Mouse (Mus musculus) layer of hippocampus, postnatal 25 days (tissue): ENCODE results near the gene Ddi2. TPM values are rescaled to one million over a fixed set of nuclear protein-coding genes. Genes with fewer than 3 reads are reported as not detected.

Source experiments
- DNase-seq, 2 experiments: peaks; one replicate each; pipeline ENCODE4 v3.0.0; 2022; ENCODE audit warnings: mixed read lengths in 2 of 2, low spot score in 1 of 2; ENCODE audit errors: extremely low spot score in 1 of 2
- total RNA-seq, 2 experiments: library from RNA; stranded (reverse); gene quantifications; 2 replicates each; pipeline ENCODE4 v1.2.3; 2021

The Ddi2 gene
- total RNA-seq, 2 experiments from 2014 or later: 39.7 TPM

DNA sequence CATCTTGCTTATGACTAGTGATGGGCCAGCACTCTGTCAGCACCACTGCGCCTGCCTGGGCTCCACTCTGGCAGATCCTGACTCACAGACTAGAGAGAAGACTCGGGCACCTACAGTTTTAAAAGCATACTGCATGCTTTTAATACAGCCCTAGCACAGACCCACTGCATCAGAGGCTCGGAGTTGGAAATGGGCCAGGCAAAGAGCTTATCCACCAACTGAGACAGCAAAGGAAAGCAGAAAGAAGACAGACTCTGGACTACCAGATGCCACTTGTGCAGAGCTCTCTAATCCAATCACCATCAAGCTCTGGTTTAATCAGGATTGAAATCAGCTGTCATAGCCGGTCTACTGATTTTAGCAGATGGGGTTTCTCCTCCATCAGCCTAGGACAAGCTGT is 17.9 kb downstream of the Ddi2 start:
- DNase-seq: peak; percentile 44 to 61

DNA sequence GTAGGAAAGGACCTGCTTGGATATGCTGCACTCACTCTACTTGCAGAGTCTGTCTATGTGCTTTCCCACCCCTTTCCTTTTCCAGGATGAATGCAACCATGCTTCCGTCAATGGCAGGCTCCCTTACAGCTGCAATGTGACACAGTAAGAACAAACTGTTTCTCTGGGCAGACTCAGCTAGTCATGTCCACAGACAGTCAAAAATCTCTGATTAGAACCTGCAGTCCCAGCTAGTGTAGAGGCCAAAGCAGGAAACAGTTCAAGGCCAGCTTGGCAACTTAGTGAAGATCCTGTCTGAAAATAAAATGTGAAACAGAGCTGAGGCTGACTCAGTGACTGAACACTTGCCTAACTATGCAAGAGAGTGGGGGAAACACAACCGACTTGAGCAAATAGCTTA is 18.6 kb downstream of the Ddi2 start:
- no peak for DNase-seq

DNA sequence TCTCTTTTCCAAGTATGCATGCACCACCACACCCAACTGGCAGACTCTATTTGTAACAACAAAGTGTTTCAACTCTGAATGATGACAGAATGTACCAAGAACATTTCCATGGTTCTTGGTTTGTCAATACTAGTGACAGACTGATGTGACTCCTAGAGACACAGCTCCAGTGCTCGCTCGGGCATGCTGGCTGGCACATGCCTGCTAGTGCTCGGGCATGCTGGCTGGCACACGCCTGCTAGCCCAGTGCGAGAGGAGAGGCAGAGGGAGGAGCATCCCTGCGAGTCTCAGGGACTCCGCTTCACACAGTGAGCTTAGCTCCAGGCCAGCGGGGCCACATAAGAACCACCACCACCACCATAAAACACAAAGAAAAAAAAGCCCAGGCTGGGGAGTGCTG is 28.5 kb downstream of the Ddi2 start:
- DNase-seq: no peak

DNA sequence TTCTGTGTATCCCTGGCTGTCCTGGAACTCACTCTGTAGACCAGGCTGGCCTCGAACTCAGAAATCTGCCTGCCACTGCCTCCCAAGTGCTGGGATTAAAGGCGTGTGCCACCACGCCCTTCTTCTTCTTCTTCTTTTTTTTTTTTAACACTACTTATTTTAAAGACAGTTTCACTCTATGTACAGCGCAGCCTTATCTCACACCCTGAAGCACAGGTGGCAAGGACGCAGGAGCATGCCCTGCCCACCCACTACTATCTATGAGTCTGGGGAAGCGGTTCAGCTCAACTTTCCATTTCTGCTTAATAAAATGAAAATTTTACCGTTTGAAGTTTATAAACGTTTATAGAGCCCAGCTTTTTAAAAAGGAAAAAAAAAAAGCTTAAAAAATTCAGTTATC is 34.7 kb downstream of the Ddi2 start:
- DNase-seq: no peak

DNA sequence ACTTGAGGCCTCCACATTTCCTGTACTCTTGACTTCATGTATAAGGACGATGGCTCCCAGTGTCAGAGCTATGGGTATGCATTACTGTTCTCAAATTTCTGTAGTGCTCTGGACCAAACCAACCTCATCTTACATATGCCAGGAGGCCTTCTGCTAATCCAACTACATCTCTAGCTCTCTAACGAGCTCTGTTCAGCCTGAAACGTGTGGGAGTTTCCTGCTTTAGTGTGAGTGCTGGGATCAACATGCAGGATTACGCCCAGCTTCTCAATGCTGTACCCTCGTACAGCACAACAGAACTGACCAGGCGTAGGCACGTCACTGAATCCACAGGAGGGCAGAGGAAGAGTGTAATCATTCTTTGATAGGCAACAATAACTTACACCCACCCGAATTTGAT is 36.7 kb downstream of the Ddi2 start:
- DNase-seq: no peak

DNA sequence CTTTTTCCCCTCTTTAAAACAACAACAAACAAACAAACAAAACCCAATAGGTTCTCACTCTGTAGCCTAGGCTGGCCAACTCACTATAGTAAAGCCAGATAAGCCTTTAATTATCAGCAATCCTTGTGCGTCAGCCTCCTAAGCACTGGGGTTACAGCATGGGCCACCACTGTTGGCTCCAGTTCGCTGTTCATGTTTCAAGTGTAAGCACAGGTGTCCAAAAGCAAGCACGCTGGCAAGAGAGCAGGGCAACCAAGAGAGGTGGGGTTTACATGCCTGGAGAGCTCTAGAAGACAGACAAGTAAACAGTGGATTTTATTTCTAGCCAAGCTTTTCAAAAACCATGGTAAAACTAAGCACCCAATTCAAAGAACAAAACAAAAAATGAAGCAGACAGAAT is 37.1 kb downstream of the Ddi2 start:
- DNase-seq: no peak

DNA sequence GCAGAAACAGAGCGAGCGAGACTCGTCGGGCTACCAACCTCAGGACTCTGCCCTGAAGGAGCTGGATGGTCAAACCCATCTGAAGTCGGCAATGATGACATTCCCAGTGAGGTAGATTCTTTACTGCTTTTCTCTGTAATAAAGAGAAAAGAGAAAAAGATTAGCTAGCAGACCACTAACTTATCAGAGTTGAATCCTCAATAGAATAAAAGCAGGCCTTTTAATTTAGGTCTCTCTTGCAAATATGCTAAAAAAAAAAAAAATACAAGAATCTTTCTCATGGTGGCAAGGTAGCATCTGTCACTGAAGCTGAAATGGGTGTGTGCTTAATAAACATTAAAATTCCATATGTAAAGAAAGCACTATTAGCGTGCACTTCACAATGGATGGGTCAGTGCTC is 37.7 kb downstream of the Ddi2 start, which contains the start of gene Rsc1a1:
Gene Rsc1a1 (minus strand): TSS at position 101 of the 400 bp plus-strand sequence.
- no peak for DNase-seq

DNA sequence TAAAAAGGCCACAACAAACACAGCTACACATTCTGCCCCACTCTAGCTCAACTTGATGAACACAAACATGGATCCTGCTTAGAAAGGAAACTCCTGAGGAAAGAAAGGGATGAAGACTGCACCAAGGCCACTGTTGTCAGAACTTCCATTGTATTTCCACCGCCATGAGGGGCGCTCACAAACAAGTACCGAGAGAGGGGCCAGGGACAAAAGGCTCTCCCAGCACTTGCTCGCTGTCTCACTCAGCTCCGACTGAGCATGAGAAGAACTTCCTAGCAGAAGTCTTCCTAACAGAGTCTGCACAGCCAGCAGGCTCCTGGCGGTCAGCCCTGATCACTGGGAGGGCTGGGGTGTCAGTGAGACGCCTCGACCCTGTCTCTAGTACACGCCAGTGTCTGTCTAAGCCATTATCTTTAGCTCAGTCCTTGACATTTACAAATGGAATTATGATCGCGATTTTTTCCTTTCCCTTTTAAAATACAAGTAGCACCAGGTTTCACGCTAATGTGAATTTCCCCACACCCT is 40.5 kb downstream of the Ddi2 start:
- no peak for DNase-seq

DNA sequence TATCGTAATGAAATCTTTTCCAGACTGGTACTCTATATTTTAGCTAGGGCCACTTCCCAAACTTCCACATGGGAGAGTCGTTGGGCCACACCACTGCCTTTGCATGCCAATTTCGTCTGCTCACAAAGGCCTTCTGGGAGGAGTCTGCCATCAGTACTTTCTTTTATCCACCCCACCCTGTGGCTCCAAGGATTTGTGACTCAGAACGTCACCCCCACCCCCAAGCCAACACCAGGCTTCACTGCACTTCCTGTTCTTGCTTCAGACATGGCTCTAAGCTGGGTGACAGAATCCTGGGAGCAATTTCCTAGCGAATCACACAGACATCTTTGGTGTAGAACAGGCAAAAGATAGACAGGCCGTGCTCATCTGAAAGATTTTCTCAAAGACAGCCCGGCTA is 41.5 kb downstream of the Ddi2 start:
- no peak for DNase-seq

DNA sequence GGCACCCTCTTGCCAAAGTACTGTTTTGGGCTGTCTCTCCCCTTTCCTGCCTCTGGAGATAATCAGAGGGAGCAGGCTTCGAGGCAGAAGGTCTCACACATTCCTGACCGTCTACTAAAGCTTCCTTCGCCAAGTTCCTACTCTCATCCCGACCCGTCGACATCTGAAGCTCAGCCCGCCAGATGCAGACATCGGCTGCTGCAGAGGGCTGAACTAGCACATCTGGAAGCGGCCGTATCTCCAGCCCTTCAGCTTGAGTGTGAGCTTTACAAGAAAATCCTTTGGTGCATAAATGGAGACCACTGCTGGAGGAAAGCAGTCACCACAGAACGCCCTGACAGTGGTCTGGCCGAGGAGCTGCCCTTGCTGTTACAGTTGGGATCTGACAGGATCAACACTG is 42.3 kb downstream of the Ddi2 start:
- DNase-seq: no peak

DNA sequence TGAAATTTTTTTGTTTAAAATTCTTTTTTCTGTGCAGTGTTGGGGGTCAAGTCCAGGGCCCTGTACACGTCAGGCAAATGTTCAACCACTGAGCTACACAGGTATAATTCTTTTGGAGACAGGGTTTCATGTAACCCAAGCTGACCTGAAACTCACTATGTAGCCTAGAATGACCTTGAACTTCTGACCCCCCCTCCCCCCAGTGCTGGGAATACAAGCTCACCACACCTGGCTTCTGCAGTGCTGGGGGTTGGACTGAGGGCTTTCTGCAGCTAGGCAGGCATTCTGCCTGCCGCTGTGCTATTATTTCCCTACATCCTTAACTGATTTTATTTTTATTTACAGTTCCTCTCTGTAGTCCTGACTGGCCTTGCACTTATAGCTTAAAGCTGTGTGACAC is 44.2 kb downstream of the Ddi2 start:
- no peak for DNase-seq

DNA sequence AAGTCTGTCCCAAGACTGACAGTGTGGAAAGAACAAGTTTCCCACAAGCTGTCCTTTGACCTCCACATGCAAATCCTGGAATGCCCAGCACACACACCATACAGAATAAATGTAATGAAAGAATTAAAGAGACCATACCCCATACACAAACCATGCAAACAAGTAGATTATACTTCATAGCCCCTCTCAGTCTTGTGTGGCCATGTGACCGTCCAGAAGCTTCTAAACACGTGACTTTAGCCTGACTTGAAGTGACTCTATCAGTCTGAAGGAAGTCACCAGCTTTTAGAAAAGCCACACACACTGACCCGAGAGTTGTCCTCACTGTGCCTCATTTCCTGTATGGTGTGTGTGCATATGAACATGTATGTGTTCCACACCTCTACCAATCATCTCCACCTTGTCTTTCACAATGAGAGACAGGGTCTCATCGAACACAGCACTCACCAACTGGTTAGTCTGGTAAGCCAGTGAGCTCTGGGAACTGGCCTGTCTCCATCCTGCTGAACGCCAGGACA is 46.7 kb downstream of the Ddi2 start:
- no peak for DNase-seq

DNA sequence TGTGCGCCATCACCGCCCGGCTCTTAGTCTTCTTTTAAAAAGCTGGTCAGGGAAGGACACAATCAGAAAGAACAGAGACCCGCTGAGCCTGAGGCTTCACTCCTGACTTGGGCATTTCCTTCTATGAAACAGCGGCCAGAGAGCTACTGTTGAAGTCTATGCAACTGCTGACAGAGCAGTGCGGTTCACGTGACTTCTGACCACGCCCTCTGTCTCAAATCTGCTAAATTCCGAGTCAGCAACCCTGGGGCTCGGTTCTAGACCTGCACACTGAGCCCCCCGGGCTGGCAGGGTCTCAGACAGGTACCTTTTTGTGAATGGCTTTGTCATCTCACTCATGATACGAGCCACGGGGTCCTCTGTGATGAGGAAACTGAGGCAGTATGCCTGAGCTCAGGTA is 50.9 kb downstream of the Ddi2 start:
- DNase-seq: no peak

DNA sequence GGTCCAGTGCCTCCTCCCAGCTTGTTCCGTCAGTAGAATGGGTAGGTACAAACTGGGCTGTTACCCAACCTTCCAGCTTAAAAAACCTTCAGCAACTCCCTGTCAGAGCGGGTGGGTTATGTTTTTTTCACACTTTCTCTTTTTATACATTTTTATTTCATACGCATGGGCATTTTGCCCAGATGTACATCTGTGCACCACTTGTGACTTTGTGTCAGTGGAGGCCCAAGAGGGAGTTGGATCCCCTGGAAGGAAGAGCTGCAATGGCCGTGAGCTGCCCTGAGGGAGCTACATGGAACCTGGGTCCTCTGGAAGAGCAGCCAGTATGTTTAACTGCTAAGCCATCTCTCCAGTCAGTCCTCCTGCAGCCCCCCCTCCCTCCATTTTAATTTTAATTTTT is 51.8 kb downstream of the Ddi2 start:
- no peak for DNase-seq

DNA sequence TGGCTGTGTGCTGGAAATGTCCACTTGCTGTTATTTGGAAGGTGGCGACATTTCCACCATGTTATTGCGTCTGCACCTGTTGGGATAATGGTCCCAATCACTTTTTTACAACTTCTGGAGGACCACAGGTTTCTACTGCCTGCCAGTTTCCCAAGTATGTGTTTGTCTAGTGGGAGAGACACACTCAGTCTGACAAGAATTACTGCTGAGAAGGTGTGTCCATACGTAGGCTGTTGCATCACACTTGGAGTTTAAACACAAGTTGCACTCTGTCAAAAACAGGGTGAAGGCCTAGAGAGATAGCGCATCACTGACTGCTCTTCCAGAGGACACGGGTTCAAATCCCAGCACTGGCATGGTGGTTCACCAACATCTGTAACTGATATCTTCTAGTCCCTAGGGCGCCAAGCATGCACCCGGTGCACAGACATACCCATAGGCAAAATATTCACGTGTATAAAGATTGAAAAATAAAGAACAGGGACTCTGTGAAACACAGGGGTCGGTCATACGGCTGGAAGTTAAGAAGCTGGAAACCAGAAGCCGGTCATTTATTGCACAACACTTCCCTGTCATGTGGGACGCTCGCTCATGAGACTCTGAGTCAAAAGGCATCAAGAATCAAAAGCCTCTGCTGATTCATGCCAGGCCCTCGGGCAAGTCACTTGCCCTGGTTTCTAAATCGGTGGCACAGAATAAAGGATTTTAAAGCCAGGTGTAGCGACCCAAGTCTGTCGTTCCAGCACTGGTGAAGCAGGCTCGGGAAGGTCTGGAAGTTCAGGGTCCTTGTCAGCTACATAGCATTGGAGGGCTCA is 53.1 kb downstream of the Ddi2 start:
- no peak for DNase-seq

DNA sequence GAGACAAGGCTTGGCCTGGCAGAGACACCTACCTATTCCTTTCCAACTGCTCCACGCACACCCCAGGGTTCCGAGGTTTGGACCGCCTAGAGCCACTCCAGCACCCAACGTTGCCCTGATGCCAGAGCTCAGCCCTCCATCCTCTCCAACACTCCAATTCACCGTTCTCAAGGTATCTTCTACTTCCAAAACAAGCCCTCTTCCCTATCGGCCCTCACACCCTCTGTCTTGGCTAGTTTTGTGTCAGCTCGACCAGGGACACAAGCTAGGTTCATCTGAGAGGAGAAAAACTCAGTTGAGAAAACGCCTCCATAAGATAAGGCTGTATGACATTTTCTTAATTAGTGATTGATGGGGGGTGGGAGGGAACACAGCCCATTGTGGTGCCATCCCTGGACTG is 58.4 kb downstream of the Ddi2 start, which contains the start of gene Plekhm2:
Gene Plekhm2 (minus strand): TSS at position 101 of the 400 bp plus-strand sequence.
- no peak for DNase-seq

DNA sequence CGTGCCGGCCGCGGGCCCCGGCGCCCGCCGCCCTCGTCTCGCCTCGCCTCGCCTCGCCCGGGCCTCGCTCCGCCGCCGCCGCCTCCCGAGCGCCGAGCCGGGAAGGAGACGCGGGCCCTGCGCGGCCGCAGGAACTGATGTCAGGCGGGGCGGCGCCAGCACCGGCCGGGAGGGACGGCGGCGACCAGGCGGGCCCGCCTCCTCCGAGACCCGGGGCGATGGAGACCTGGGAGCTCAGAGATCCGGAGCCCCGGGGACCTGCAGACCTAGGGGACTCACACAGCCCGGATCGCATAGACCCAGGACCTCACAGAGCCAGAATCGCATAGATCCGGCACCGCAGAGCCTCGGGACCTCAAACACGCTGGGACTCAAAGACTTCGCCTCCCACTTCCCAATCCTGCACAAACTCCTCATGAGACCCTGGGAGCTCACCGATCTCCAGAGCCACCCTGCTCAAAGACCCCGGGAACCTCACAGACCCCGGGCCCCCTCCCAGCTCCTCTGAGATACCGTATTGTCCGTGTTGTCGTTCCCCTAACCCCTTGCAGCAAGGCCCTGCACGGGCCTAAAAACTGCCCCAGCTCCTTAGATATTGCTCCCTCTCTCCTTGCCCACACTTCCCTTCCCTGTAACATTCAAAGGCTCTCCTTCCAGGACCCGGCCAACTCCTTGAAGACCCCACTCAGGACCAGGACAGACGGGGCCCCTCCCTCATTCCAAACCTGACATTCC is 59.0 kb downstream of the Ddi2 start:
- DNase-seq: peak; percentile 64 to 69

DNA sequence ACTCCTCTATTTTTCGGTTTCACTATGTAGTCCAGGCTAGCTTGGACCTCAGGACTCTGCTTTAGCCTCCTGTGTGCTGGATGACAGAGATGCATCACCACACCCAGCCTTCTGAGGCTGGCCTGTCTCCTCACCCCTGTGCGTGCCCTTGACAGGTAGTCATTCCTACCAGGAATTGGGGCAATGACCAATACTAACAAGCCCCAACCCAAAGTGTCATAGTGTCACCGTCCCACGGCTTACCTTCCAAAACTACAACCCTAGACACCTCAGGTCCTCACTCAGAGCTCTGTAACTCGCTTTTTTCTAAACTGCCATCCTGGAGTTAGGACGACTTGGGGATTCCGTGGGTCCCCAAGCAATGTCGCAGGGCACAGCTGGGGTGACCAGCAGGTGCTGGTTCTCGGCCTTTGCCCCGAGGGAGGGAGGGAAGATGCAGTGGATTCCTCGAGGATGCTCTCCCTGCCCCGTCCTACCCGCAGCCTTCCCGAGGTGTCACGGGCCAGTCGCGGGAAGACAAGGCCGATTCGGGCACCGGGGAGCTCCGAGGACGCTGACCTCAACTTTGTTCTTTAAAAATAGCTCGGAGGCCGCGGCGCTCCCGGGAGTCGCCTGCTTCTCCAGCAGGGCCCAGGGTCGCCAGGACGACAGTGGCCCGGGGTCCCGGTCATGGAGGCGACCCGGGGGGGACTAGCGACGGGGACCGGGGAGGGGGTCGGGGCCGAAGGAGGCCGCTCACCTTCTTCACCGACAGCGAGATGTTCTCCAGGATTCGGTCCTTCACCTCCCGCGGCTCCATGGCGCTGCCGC is 59.9 kb downstream of the Ddi2 start:
- DNase-seq: no peak

DNA sequence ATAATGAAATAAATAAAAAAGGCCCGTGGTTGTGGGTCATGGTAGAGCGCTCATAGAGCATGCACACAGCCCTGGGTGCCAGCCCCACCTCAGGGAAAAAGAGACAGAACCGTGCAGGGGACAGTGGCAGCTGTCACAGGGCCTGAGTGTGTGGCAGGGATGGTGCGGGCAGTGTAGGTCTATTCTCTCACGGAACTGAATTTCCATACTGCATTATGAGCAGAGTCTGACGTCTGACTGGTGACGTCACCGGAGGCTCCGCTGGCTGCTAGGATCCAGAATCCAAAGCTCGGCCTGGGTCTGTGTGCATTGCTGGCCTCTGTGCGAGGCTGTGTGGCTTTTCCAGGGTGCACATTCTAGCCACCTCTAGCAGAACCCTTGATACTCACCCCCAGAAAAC is 62.3 kb downstream of the Ddi2 start:
- no peak for DNase-seq

DNA sequence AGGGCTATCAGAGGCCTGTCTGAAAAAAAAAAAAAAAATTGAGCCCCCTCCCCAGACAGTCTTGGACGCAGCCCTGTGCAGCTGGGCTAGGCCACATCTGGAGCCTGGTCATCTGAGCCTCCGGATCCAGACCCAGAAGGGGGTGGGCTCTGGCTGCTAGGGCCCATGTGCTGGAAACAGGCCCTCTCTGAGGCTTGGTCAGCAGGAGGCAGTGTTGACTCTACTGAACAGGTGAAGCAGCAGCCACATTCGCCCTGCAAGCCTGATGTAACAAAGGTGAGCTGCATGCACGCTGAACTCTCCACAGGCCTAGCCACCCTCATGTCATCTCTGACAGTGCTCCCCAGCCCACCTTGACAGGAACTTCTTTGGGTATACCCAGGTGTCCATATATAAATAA is 63.5 kb downstream of the Ddi2 start:
- DNase-seq: no peak
